Mouse (Mus musculus) forelimb bud, embryonic 11.5 days (tissue): Measurements from ENCODE around the gene Adra2c.

Experiments used
- DNase-seq: peaks from one replicate; pipeline ENCODE4 v3.0.0-alpha.2; 2012; ENCODE audit warnings: low read depth, low spot score

Adra2c gene

GRCm38 (mm10) chr5:35278019-35278418 is at the start of gene Adra2c:
Gene Adra2c (plus strand): TSS chr5:35278319.
- DNase-seq = no peak

GRCm38 (mm10) chr5:35233142-35233541 is 45.0 kb upstream of the Adra2c start:
- no peak for DNase-seq

- no peak for DNase-seq
Observed at GRCm38 (mm10) chr5:35237757-35238156, 40.4 kb upstream of the Adra2c start.

- DNase-seq = no peak
Observed at GRCm38 (mm10) chr5:35238627-35239026, 39.5 kb upstream of the Adra2c start.

- no peak for DNase-seq
Observed at GRCm38 (mm10) chr5:35241556-35241955, 36.6 kb upstream of the Adra2c start.

- DNase-seq = no peak
Observed at GRCm38 (mm10) chr5:35244204-35244603, 33.9 kb upstream of the Adra2c start.

- DNase-seq = no peak
Observed at GRCm38 (mm10) chr5:35245555-35246273, 32.4 kb upstream of the Adra2c start.

- no peak for DNase-seq
Observed at GRCm38 (mm10) chr5:35254964-35255716, 23.0 kb upstream of the Adra2c start.

GRCm38 (mm10) chr5:35263716-35264115 is 14.4 kb upstream of the Adra2c start:
- no peak for DNase-seq

GRCm38 (mm10) chr5:35267486-35267885 is 10.6 kb upstream of the Adra2c start:
- no peak for DNase-seq

GRCm38 (mm10) chr5:35275356-35275755 is 2.8 kb upstream of the Adra2c start:
- DNase-seq = no peak

GRCm38 (mm10) chr5:35278741-35279695 is 899 bp downstream of the Adra2c start:
- DNase-seq = peak; percentile 14

GRCm38 (mm10) chr5:35279696-35280001 is 1.5 kb downstream of the Adra2c start:
- DNase-seq = no peak

- DNase-seq = no peak
Observed at GRCm38 (mm10) chr5:35280002-35280782, 2.1 kb downstream of the Adra2c start.

- no peak for DNase-seq
Observed at GRCm38 (mm10) chr5:35280783-35281165, 2.7 kb downstream of the Adra2c start.

- DNase-seq = no peak
Observed at GRCm38 (mm10) chr5:35285281-35285680, 7.2 kb downstream of the Adra2c start.

GRCm38 (mm10) chr5:35286190-35286589 is 8.1 kb downstream of the Adra2c start:
- no peak for DNase-seq

- peak; percentile 71 for DNase-seq
Observed at GRCm38 (mm10) chr5:35299621-35300020, 21.5 kb downstream of the Adra2c start.

- no peak for DNase-seq
Observed at GRCm38 (mm10) chr5:35304191-35304590, 26.1 kb downstream of the Adra2c start.

- no peak for DNase-seq
Observed at GRCm38 (mm10) chr5:35305332-35305731, 27.2 kb downstream of the Adra2c start.

GRCm38 (mm10) chr5:35306692-35307091 is 28.6 kb downstream of the Adra2c start:
- no peak for DNase-seq
